8 mouse cellular contexts compared by ENCODE assay signal in the genomic region with DNA sequence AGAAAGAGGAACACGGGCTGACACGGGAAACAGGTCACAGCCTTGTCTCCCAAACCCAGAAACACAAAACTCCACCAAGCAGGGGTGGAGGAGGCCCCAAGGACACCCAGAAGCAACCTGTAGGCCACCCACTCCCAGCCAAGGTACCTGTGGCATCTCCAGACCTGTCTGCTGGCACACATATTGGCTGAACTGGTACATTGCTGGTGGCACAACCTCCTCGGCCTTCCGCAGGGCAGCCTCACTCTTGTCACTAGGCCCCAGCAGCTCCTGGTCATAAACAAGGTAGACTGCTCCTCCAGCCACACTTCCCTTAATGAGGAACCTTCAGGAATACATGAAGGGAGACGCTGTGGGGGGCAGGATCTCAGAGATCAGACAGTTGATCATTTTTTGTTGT. TPM values are rescaled to one million over a fixed set of nuclear protein-coding genes. Genes with fewer than 3 reads are reported as not detected.
A peak's percentile ranks its signal among the peaks of the same experiment; 100 is the strongest.
DNase-seq lines count a peak whose midpoint lies in the region; ATAC-seq and TF ChIP-seq lines count a peak whose summit lies in the region.

No protein-coding gene starts in this region.

- H3K9me3 ChIP-seq in kidney, embryonic 15.5 days (replicated peaks), result no peaks in the 10 kb centered on the region
- no peaks in the 10 kb centered on the region for H3K9me3 ChIP-seq in hindbrain, embryonic 14.5 days (ENCODE audit: control insufficient read depth, low read length)
- no peaks in the 10 kb centered on the region for H3K9me3 ChIP-seq in midbrain, embryonic 15.5 days

- peak overlapping the region; percentile 74 for H3K4me3 ChIP-seq in kidney, embryonic 15.5 days (replicated peaks)
- H3K4me3 ChIP-seq in cortical plate, adult 2 months (ENCODE audit: insufficient read depth, low read length), result peak overlapping the region; percentile 55
- H3K4me3 ChIP-seq in hindbrain, embryonic 14.5 days (replicated peaks; ENCODE audit: low read length), result peak overlapping the region; percentile 66
- peak overlapping the region; percentile 58 for H3K4me3 ChIP-seq in midbrain, embryonic 15.5 days

- 33% methylated on average over 5 of the region's 5 CpGs for WGBS in kidney, embryonic 15.5 days
- 55% methylated on average over 5 of the region's 5 CpGs for WGBS in hindbrain, embryonic 14.5 days
- 59% methylated on average over 5 of the region's 5 CpGs for WGBS in midbrain, embryonic 15.5 days

- H3K4me1 ChIP-seq in kidney, embryonic 15.5 days, result peaks cover 42% of the 10 kb centered on the region
- peaks cover 4% of the 10 kb centered on the region; the same call in 1 of the 2 replicates for H3K4me1 ChIP-seq in cortical plate, adult 2 months (ENCODE audit: control insufficient read depth, insufficient read depth, low read length)
- peaks cover 15% of the 10 kb centered on the region for H3K4me1 ChIP-seq in hindbrain, embryonic 14.5 days (replicated peaks; ENCODE audit: control insufficient read depth, insufficient read depth, low read length)
- H3K4me1 ChIP-seq in midbrain, embryonic 15.5 days, result peaks cover 24% of the 10 kb centered on the region

- H3K4me2 ChIP-seq in kidney, embryonic 15.5 days, result peak overlapping the region; percentile 81
- peak overlapping the region; percentile 77 for H3K4me2 ChIP-seq in hindbrain, embryonic 14.5 days (replicated peaks)
- peak overlapping the region; percentile 76 for H3K4me2 ChIP-seq in midbrain, embryonic 15.5 days

- H3K36me3 ChIP-seq in kidney, embryonic 15.5 days, result peaks cover 46% of the 10 kb centered on the region
- peaks cover 45% of the 10 kb centered on the region for H3K36me3 ChIP-seq in hindbrain, embryonic 14.5 days (replicated peaks; ENCODE audit: control insufficient read depth, insufficient read depth)
- peaks cover 39% of the 10 kb centered on the region for H3K36me3 ChIP-seq in midbrain, embryonic 15.5 days (replicated peaks)

- H3K9ac ChIP-seq in kidney, embryonic 15.5 days, result peak overlapping the region; percentile 77
- peak overlapping the region; percentile 82 for H3K9ac ChIP-seq in hindbrain, embryonic 14.5 days
- peak overlapping the region; percentile 50 for H3K9ac ChIP-seq in midbrain, embryonic 15.5 days

- no peak for DNase-seq in kidney, postnatal 25 days
- DNase-seq in hindbrain, embryonic 14.5 days (ENCODE audit: low spot score), result no peak
- no peak for DNase-seq in adrenal gland, adult 8-10 months
- no peak for DNase-seq in testis, postnatal 10 days (ENCODE audit: low spot score)
- DNase-seq in frontal cortex, postnatal 25 days (ENCODE audit: low spot score in 2 of 2), result no peak

- H3K27ac ChIP-seq in kidney, embryonic 15.5 days, result peak overlapping the region; percentile 83; the same call in 1 of the 2 replicates
- no peak overlapping the region for H3K27ac ChIP-seq in cortical plate, adult 2 months (ENCODE audit: insufficient read depth, low read length)
- H3K27ac ChIP-seq in hindbrain, embryonic 14.5 days, result peak overlapping the region; percentile 82
- peak overlapping the region; percentile 75; the same call in 1 of the 2 replicates for H3K27ac ChIP-seq in midbrain, embryonic 15.5 days

- no peak for TF ChIP-seq CTCF in cortical plate, adult 2 months (IDR thresholded peaks at IDR 0.05; ENCODE audit: extremely low read depth, insufficient read depth, low read length)

- TF ChIP-seq POLR2A in cortical plate, adult 2 months (IDR thresholded peaks at IDR 0.05; ENCODE audit: extremely low read depth, insufficient read depth, low read length), result no peak

- no peak for ATAC-seq in kidney, embryonic 15.5 days (replicated peaks; ENCODE audit: low FRiP score)
- ATAC-seq in hindbrain, embryonic 14.5 days (ENCODE audit: low FRiP score), result no peak
- no peak for ATAC-seq in midbrain, embryonic 15.5 days (replicated peaks)

- H3K27me3 ChIP-seq in kidney, embryonic 15.5 days, result no peaks in the 10 kb centered on the region
- H3K27me3 ChIP-seq in hindbrain, embryonic 14.5 days (ENCODE audit: control insufficient read depth, insufficient read depth, low read length), result no peaks in the 10 kb centered on the region
- H3K27me3 ChIP-seq in midbrain, embryonic 15.5 days (replicated peaks), result no peaks in the 10 kb centered on the region

RNA-seq across cellular contexts. Expression of gene 2410015M20Rik, which starts 0.9 kb away (rescaled TPM):
- 239 and 249 TPM in 2 replicates for polyA plus RNA-seq in kidney, embryonic 15.5 days (2015; fragmentation: Nextera tagmentation; extraction: Ambion mirVana)
- polyA plus RNA-seq in cortical plate, adult 2 months (2012; rRNA removed), result 145 and 159 TPM in 2 replicates
- polyA plus RNA-seq in hindbrain, embryonic 14.5 days (2014; fragmentation: Nextera tagmentation; extraction: Ambion mirVana), result 179 and 193 TPM in 2 replicates
- 169 and 175 TPM in 2 replicates for polyA plus RNA-seq in midbrain, embryonic 15.5 days (2015; fragmentation: Nextera tagmentation; extraction: Ambion mirVana)
- total RNA-seq in adrenal gland, adult 8-10 months (2022), result 100 to 1,000 TPM; 245 to 323 (median 277) TPM

RNA-seq across cellular contexts. Expression of gene Rpl36, which starts 4.5 kb away (rescaled TPM):
- polyA plus RNA-seq in kidney, embryonic 15.5 days (2015; fragmentation: Nextera tagmentation; extraction: Ambion mirVana), result 1,888 and 2,013 TPM in 2 replicates
- polyA plus RNA-seq in cortical plate, adult 2 months (2012; rRNA removed), result 1,005 and 1,019 TPM in 2 replicates
- 1,005 and 1,263 TPM in 2 replicates for polyA plus RNA-seq in hindbrain, embryonic 14.5 days (2014; fragmentation: Nextera tagmentation; extraction: Ambion mirVana)
- polyA plus RNA-seq in midbrain, embryonic 15.5 days (2015; fragmentation: Nextera tagmentation; extraction: Ambion mirVana), result 917 and 926 TPM in 2 replicates
- total RNA-seq in adrenal gland, adult 8-10 months (2022), result 100 to 1,000 TPM; 674 to 792 (median 703) TPM

RNA-seq across cellular contexts. Expression of gene Lonp1, which starts 18.0 kb away (rescaled TPM):
- polyA plus RNA-seq in kidney, embryonic 15.5 days (2015; fragmentation: Nextera tagmentation; extraction: Ambion mirVana), result 59.7 and 63.8 TPM in 2 replicates
- 78.3 and 82.5 TPM in 2 replicates for polyA plus RNA-seq in cortical plate, adult 2 months (2012; rRNA removed)
- polyA plus RNA-seq in hindbrain, embryonic 14.5 days (2014; fragmentation: Nextera tagmentation; extraction: Ambion mirVana), result 45.0 and 45.4 TPM in 2 replicates
- polyA plus RNA-seq in midbrain, embryonic 15.5 days (2015; fragmentation: Nextera tagmentation; extraction: Ambion mirVana), result 48.9 and 52.9 TPM in 2 replicates
- 100 to 1,000 TPM; 574 to 853 (median 690) TPM for total RNA-seq in adrenal gland, adult 8-10 months (2022)

RNA-seq across cellular contexts. Expression of gene Catsperd, which starts 19.2 kb away (rescaled TPM):
- 0.59 and 0.93 TPM in 2 replicates for polyA plus RNA-seq in kidney, embryonic 15.5 days (2015; fragmentation: Nextera tagmentation; extraction: Ambion mirVana)
- 2.6 and 2.7 TPM in 2 replicates for polyA plus RNA-seq in cortical plate, adult 2 months (2012; rRNA removed)
- 1.2 and 1.5 TPM in 2 replicates for polyA plus RNA-seq in hindbrain, embryonic 14.5 days (2014; fragmentation: Nextera tagmentation; extraction: Ambion mirVana)
- polyA plus RNA-seq in midbrain, embryonic 15.5 days (2015; fragmentation: Nextera tagmentation; extraction: Ambion mirVana), result 2.3 and 2.5 TPM in 2 replicates
- total RNA-seq in adrenal gland, adult 8-10 months (2022), result 1 to 10 TPM; 3.2 to 4.5 (median 3.4) TPM

RNA-seq across cellular contexts. Expression of gene Safb, which starts 24.1 kb away (rescaled TPM):
- polyA plus RNA-seq in kidney, embryonic 15.5 days (2015; fragmentation: Nextera tagmentation; extraction: Ambion mirVana), result 109 and 125 TPM in 2 replicates
- polyA plus RNA-seq in cortical plate, adult 2 months (2012; rRNA removed), result 101 and 110 TPM in 2 replicates
- polyA plus RNA-seq in hindbrain, embryonic 14.5 days (2014; fragmentation: Nextera tagmentation; extraction: Ambion mirVana), result 75.7 and 75.8 TPM in 2 replicates
- 120 and 129 TPM in 2 replicates for polyA plus RNA-seq in midbrain, embryonic 15.5 days (2015; fragmentation: Nextera tagmentation; extraction: Ambion mirVana)
- 100 to 1,000 TPM in 3 of 4 experiments, 10 to 100 TPM in 1; 87.8 to 184 (median 132) TPM for total RNA-seq in adrenal gland, adult 8-10 months (2022)
